Mouse (Mus musculus) urinary bladder, postnatal 14 days (tissue): ENCODE data around the gene Arpp21.

ENCODE experiments used
- DNase-seq: peaks from one replicate; pipeline ENCODE4 v3.0.0; 2021; ENCODE audit warnings: low spot score

Gene Arpp21

GRCm38 (mm10) chr9:112235696-112236397 lies at the start of gene Arpp21:
Gene Arpp21 (minus strand): TSS chr9:112235938.
- DNase-seq = no peak

DNA sequence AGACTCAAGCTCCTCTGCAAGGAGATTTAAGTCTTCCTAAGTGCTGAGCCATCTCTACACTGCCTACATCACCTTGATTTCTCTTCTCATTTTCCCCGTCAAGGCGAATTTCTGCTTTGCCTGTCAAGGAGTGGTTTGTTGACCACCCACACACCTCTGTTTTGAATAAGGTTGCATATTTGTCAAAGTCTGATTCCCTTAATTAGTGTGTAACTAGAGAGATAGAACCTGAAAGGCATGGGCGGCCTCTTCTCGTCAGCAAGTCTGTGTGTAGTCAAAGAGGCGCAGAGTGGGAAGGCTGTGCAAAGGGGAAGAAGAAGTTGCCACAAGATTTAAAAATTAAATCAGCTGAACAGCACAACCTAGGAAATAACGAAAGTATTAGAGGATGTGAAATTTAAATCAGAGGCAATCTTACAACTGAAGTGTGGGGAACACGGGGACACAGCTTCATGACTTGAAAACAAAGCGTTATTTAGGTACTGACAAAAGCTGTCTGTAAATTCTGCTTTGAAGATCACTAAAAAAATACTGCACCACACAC lies 36.8 kb upstream of the Arpp21 start:
- DNase-seq = no peak

DNA sequence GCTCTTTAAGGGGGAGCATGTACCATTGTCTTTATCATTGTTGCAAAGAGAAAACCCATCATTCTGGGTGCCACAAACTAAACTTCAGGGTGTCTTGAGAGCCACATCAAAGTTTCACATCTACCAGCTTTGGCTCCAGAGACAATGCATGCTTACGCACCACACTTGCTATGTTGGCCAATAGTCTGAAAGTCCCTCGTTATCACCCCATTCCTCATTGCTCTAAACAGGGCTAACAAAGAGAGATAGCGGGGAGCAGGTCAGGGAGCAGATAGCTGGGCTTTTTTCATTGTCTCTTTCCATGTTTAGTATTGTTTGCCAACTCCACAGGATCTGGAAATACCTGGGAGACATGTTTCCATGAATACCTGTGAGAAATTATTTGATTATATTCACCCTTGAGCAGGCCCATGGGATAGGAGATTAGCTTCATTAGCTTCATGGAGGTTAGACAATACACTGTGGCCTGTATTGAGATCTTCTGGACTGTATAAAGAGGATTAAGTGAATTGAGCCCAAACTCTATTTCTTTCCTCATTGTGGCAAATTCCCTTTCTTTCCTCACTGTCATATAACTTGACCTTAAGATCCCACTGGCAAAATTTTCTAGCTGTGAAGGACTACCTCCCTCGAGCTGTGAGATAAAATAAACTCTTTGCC lies 29.4 kb upstream of the Arpp21 start:
- DNase-seq = no peak

DNA sequence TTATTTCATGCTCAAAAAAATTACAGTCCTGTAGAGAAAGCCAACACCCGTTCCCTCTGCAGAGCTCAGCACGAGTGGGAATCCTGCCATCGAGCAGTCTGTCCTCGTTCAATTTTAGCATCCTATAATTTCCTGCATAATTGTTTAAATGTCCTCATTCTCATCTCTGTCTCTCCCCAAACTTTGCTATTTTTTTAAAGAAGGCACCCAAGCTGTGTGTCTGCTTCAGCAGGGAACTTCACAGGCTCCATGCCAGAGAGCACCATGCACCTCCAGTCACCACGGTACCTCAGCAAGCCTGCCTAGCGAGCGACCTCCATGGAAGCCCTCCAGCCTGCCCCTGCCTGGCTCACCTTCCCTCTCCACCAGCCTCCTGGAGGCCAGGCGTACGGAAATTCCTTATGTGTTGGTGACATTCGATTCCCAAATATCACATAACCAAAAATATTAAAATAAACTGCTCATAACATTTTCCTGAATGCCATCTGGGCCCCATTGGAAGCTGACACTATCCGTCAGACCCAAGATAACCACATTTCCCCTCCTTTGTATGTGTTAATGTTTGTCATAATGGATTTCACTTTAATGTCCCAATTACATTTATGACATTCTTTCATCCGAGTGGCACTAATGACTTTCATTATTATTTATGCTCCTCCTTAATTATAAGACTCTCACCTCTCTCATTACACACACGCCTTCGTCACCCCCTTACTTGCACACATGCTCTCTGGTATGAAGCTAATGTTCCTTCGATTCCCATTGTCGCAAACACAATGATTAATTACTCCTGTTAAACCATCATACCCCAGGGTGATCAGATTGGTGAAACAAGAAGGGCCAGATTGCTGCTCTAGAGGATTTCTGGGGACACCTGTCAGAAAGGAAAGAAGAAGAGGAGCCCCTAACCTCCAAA lies 26.5 kb upstream of the Arpp21 start:
- no peak for DNase-seq

GRCm38 (mm10) chr9:112261556-112261955 lies 25.8 kb upstream of the Arpp21 start:
- no peak for DNase-seq

GRCm38 (mm10) chr9:112260696-112261095 lies 25.0 kb upstream of the Arpp21 start:
- no peak for DNase-seq

- DNase-seq = no peak
Observed at GRCm38 (mm10) chr9:112258560-112258959, 22.8 kb upstream of the Arpp21 start.

DNA sequence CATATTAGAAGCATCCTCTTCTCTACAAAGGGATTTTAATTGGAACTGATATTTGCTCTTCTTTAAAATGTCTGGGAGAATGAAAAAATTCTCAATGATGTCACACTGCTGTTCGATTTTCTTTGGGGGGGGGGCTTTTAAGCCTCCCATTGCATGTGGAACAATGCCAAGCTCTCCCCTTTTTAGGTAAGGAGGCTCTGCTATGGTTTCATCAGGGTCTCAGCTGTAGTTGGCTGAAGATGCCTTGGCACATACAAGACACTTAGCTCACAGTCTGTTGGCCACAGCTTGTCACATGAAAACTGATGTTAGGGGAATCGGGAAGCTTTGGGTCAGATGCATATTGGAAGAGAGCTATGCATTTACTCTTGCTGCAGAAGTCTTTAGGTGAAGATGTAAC lies 20.2 kb upstream of the Arpp21 start:
- DNase-seq = no peak

GRCm38 (mm10) chr9:112253730-112254129 lies 18.0 kb upstream of the Arpp21 start:
- no peak for DNase-seq

- no peak for DNase-seq
Observed at GRCm38 (mm10) chr9:112251857-112252256, 16.1 kb upstream of the Arpp21 start.

- no peak for DNase-seq
Observed at GRCm38 (mm10) chr9:112251339-112251738, 15.6 kb upstream of the Arpp21 start.

DNA sequence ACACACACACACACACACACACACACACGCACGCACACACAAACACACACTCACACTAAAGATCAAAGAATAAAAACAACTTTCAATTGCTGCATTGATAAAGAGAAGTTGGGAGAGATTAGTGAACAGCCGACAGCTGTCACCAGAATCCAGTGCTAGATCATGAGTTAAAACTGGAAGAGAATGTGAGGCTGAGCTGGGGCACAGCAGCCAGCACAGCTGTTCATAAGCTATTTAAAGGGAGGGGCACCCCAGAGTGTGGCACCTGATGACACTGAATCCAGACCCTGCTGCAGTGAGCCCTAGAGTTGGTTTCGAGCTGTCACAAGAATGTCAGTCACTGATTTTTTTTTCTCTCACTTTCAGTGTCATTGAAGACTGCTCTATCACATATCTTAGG lies 14.0 kb upstream of the Arpp21 start:
- no peak for DNase-seq

GRCm38 (mm10) chr9:112247183-112247582 lies 11.4 kb upstream of the Arpp21 start:
- DNase-seq = no peak

GRCm38 (mm10) chr9:112238168-112238567 lies 2.4 kb upstream of the Arpp21 start:
- DNase-seq = no peak

- DNase-seq = no peak
Observed at GRCm38 (mm10) chr9:112236551-112236950, 813 bp upstream of the Arpp21 start.

DNA sequence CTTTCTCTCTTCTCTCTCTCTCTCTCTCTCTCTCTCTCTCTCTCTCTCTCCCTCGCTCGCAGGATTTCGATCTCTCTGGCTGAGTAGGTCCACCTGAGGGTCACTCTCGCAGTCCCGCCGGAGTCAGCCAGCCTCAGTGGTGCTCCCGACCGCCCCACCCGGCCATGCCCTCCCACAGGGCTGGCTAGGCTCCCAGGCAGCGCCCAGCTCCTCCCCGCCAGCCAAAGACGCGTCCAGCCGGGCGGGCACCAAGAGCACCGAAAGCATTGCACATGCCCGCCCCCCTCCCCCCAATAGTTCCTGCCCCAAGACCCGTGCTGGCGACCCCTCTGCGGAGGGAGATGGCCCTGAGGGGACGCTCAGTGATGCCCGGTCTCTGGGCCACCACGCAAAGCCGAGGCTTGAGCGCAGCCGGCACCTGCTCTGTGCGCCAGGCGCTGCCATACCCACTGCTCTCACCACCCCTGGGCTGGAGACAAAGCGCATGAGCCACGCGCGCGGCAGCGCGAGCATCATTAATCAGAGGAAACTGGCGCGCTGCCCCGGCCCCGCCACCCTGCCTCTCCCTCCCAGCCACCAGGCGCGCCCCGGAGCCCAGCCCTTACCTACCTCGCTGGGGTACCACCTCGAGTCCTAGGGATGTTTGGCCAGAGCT lies 570 bp downstream of the Arpp21 start:
- DNase-seq = no peak

DNA sequence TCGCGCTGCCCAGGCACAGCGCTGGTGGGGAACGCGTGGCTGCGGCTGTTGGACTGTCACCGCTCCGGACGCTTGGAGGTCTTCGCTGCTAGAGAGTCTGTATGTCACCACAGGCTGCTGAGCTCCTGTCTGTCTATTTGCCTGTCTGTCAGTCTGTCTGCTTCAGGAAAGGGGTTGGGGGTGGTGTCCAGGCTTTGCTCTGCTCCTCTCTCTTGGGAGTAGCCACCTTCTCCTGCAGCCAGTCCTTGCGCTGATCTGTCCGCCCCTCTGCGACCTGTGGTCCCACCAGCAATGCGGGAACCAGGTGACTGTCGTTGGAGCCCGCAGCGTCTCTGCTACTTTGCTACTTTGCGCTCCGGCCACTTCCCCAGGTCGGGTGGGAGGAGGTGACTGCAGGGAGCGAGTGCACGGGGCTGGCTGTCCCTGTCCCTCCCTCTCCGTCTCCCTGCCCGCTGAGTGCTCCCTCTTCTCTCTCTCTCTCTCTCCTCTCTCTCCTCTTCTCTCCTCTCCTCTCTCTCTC lies 1.2 kb downstream of the Arpp21 start:
- DNase-seq = no peak

DNA sequence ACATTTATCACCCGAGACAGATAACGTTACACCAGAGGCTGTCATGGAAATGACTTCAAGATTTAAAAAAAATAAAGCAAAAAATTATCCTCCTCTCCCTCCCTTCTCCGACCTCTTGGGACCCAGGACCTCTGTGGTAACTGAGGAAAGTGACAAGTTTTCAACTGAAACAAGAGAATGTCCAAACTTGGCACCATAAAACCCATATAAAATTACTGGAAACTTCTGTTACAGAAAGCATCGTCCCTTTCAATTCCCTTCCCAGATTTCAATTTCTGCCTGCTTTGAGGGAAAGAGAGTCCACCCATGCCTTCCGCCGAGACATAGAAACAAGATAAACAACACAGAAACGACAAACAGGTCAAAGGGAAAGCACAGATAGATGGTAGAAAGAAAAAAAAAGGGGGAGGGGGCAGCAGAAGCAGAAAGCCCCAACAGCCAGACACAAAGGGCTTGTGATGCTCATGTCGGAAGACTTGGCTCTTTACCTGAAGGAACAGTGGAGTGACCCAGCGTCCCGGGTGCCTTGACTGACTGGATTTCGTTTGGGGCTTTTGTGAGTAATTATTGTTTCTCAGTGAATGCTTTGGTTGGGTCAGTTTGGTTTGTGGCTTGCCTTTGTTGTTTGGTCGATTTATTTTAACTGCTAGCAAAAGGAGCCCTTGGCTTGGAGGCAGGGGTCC lies 1.8 kb downstream of the Arpp21 start:
- DNase-seq = no peak

DNA sequence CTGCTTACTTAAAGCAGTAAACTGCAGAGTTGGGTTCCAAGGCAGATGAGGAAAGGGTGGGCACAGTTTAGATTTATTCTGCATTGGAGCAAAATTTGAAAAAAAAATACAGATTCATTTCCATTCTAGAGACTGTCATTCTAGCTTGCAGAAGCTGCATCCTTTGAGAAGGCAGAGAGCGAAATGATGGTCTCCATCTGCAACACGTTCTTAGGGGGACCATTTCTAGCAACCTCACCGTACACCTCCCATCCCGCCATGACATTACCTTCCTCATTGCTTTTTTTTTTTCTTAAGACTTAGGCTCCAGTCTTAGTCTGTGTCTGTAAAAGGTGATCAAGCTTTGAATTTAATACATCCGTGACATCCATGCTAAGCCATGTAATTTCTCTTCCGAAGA lies 2.4 kb downstream of the Arpp21 start:
- DNase-seq = no peak

GRCm38 (mm10) chr9:112231935-112232575 lies 3.7 kb downstream of the Arpp21 start:
- no peak for DNase-seq

- no peak for DNase-seq
Observed at GRCm38 (mm10) chr9:112231383-112231782, 4.4 kb downstream of the Arpp21 start.
